Mouse (Mus musculus) cerebellum, postnatal 25 days (tissue): ENCODE results near the gene Osbpl8.
"Not testable (repeated sequence)": the region's sequence is repeated elsewhere in the genome, so short reads cannot be mapped to it uniquely, and the experiment has no call there.

Experiments
- DNase-seq, 2 experiments: peaks; one replicate each; pipeline ENCODE4 v3.0.0; 2021; ENCODE audit warnings: mixed read lengths in 2 of 2

The Osbpl8 gene

DNA sequence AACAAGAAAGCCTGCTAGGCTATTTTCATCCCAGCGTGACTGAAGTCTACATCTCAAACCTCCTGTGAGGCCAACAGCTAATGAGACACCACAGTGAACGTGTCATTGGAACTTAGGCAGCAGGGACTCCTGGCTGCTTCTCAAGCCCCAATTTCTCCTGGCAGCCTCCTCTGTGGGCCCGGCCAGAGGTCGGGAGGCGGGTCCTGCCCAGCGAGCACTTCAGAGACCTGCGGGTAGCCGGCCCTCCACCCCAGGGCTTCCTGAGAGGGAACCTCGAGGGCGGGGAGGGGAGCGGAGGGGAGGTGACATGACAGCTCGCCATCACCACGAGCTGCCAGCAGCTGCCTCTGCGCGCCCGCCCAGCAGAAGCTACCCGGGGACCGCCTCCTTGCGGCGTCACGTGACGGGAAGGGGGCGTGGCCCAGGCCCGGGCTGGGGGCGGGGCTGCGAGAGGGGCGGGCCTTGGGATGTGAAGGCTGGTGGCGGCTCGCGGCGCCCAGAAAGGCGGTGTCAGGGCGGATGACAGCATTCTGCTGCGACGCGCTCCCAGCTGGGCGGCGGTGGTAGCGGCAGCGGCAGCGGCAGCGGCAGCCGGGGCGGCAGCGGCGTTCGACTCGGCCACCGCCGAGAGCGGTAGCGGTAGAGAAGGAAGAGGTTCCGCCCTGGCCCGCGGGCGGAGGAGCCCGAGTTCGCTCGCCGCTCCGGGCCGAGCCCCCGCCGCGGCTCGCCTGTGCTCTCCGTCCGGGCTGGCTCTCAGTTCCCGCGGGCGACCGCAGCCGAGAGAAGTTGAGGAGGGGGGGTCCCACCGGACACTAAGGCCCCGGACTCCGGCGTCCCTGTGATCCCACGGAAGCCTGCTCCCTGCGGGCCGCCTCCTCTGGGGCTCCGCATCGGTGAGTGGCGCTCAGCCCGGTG is at the start of gene Osbpl8:
Gene Osbpl8 (plus strand): TSS at position 449 of the 915 bp plus-strand sequence.
- peak; percentile 100 for DNase-seq

DNA sequence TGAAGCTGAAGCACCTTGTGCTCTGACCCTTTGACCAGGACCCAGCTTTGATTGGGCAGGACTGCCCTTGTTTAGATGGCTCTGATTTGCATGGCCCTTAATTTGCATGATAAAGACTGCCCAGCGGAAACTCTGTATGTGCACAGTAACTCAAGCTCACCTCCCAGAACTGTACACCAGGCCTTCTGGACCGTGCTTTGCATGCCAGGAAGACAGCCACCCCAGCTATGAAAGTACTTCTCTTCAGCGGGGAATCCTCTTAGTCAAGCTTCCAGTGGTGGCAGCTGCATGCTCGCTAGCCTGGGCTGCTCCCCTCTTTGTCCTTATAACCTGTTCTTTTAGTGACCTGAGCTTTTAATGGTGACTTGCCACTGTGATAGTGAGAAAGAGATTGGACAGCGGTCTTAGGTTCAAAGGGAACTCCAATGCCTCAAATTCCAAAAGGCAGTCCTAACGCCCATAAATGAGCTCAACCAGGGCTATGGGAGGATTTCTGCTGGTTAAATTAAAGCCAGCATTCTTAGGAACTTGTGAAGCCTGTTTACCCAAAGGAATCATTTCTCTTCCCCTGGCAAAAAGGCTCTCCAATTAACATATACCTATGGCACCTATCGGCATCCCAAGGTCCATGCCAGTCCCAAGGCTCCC is 47.2 kb upstream of the Osbpl8 start:
- no peak for DNase-seq

DNA sequence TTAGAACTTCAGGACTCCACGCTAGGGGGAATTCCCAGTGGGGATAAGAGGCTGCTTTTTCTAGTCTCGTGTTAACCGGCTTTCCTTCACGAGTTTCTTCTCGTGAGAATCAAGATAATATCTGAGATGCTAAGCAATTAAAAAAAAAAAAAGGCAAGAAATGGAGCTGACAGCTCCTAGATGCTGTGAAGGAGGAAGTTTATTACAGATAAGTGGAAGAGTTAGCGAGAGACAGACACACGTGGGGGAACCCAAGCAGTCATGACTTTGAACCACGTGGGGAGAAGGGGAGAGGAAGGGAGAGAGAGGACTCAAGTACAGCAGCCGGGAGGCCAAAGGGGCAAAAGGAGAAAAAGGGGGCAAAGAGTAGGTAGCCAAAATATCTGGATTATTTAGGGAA is 46.3 kb upstream of the Osbpl8 start:
- DNase-seq, result no peak

DNA sequence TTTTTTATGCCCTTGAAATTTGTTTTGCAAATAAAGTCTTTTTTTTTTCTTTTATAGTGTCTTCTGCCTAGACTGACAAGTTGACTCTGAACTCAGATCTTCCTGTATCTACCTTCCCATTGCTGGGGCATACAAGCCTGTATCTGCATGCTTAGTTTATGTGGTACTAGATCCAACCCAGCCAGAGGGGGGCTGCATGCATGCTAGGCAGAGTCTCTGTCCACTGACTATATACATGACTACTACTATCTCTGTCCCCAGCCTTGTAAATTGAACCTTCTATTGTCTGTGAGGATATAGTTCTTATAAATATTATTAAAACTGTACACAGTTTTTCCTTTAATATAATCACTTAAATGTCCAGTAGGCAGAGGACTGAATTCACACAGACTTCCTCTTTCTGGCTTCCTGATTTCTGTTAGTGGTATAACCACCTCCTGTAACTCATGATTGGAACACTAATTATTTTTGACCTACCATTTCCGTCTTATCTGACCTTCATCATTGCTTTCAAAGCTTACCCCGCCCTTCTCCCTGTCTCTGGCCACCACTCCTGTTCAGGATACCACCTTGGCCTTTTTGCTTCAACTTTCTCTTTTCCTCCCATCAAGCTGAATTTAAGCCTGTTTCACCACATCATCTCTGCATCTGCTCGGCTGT is 45.4 kb upstream of the Osbpl8 start:
- no peak for DNase-seq

DNA sequence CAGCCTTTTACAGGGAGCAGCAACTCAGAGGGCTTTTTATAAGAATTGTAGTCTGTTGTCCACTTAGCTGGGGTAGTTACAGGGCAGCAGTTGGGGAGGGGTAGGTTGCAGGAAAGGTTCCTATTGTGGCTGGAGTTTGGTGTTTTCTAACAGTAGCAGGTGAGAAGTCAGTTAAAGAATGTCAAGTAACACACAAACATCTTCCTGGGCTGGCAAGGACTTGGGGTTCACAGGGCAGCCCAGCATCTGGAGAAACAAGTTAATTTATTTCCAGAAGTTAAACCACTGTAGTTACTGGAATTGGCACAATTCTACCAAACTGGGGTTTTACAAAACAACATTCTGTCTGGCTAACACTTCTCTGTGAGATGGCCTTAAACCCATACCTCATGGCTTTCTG is 44.8 kb upstream of the Osbpl8 start:
- DNase-seq, result no peak

DNA sequence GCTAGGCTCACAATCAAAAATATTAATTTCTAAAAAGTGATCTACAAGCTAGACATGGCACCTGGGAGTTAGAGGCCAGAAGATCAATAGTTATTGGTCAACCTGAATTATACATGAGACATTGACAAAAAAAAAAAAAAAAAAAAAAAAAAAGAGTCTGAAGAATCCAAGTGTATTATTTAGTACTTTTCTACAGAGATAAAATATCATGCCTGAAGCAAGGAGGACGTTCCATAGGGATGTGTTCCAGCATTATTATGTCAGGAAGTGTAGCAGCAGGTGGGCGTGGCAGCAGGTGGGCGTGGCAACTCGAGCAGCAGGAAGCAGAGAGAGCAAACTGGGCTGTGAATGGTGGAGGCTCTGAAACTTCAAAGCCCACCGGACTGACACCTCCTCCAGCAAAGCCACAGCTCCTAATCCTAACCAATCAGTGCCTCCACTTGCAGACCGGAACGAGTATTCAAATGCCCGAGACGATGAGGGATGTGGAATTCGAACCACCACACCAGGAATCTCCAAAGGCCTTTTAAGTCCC is 41.6 kb upstream of the Osbpl8 start:
- DNase-seq, result no peak

DNA sequence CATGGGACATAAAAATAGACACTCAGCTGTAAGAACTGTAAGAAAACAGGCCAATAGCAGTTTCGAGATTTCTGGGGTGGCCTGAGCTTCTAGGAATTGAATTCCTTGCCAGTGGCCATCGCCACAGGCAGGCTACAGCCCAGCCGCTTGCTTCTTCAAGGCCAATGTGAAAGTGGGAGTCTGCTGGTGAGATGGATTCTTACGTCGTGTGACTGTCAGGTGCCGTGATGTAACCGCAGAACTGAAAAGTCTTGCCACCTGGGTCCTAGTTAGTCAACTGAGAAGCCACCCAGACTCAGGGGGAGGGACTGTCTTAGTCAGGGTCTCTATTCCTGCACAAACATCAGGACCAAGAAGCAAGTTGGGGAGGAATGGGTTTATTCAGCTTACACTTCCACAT is 40.4 kb upstream of the Osbpl8 start:
- DNase-seq, result no peak

DNA sequence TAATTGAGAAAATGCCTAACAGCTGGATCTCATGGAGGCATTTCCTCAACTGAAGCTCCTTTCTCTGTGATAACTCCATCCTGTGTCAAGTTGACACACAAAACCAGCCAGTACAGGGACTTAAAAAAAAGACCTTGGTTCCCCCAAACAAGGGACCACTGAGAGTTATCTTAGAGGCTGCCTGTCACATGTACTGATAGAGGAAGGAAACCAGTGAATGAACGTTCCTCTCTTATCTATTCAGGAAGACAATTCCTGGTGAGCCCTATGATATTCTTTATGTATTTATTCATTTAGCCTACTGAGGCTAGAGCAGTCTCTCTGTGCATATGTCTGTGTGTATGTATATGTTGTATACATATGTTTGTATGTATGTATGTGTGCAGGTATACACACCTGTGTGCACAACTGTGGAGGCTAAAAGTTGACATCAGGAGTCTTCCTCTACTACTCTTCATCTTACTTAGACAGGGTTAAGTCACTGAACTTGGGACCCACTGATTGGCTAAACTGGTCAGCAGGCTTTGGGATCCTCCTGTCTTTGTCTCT is 39.7 kb upstream of the Osbpl8 start:
- no peak for DNase-seq

DNA sequence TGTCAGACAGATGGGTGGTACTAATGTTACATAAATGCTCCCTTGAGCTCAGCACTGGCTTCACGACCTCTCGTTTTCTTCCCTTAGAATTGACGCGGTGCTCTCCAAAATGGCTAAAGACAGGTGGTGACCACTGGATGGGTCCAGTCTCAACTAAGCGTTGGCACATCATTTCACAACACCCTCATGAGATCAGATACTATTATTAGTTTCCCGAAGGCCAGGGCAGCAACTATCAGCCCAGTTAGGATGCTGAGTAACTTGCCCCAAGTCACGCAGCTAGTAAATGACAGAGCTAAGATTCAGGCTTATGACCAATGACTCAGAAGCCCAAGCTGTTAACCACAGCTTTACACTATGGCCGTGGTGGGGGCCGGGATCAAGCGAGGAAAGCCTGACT is 37.2 kb upstream of the Osbpl8 start:
- DNase-seq, result no peak

DNA sequence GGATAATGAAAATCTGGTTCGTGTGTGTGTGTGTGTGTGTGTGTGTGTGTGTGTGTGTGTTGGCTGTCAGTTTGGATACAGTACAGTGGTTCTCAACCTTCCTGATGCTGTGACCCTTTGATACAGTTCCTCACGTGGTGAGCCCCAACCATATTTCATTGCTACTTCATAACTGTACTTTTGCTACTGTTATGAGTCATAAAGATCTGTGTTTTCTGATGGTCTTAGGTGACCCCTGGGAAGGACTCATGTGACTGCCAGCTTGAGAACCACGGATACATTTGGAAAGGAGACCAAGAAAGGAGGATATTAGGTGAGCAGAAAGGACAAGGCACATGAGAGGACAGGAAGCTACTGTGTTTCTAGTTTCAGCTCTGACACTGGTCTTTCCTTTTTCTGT is 36.1 kb upstream of the Osbpl8 start:
- DNase-seq, result no peak

DNA sequence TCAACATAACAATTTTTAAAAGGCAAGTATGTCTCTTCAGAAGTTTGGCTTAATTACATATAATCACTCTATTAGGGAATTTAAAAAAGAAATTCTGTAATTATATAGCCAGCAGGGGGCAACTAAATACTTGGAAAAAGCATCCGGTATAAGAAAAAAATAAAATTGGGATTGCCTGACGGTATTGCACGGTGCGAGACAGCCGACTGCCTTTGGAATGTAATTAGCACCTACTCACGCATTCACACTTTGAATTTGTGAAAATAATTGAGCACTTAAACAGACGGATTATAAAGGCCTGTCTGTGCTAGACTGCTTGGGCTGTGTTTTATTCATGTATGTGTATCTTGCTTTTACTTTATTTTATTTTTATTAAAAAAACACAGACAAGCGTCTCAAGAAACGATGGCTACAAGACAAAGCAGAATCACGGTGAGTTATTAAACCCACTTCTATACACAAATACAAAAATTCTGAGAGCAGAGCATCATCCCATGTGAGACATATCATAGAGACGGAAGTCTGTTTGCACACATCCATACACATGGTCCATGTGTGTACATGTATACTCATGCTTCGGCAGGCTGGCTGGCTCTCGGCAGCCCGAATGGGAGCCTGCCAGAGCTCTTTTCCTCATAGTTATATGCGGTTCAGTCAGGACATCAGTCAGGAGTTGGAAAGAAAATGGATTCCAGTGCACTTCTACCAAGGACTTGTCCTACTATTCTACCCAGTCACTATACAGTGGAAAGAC is 34.5 kb upstream of the Osbpl8 start:
- DNase-seq, result no peak

DNA sequence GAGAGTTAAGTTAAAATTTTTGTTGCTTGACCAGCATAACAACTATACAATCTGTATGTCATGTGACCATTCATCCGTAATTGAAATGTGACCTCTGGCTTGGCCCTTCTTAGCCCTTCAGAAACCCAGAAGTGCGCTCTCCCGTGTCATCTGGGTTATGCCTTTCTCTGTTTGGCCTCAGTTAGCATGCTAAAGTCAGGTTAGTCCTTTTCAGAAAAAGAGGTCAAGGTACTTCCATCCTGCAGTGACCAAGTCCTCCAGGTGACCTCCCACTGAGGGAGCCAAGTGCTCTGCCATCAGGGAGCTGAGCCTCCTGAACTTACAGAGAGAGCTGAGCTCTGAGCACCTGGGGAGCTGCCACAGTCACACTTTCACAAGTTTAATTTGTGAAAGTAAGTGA is 33.7 kb upstream of the Osbpl8 start:
- no peak for DNase-seq

DNA sequence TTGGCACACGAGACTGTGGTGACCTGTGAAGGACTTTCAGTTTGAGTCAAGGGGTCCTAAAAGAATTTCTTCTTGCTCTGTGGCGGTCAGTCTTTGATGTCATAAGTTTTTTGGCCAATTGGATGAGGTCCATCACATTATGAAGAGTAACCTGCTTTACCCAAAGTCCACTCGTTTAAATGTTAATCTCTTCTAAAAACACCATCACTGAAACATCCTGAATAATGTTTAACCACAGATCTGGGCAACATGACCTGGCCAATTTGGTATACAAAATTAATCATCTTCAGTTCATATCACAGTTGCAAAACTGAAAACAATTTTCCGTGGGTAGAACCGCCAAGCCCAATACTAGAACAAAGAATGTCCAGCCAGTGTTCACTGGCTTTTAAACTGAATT is 31.3 kb upstream of the Osbpl8 start:
- no peak for DNase-seq

DNA sequence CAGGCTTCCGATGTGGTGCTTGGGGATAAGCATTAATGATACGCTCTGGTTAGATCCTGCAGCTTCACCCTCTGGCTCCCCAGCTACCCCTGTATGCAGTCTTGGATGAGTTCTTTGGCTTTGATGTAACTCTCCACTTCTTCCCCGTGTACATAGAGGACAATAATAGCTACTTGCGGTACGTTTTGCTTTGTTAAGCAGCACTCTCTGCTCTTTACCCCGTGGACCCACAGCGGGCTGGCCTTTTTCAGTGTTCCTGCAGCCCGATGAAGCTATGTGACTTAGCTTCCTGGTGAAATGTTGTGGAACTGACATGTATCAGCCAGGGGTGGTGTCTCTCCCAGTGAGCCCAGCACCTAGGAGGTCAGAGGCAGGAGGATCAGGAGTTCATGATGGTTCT is 30.6 kb upstream of the Osbpl8 start:
- no peak for DNase-seq

DNA sequence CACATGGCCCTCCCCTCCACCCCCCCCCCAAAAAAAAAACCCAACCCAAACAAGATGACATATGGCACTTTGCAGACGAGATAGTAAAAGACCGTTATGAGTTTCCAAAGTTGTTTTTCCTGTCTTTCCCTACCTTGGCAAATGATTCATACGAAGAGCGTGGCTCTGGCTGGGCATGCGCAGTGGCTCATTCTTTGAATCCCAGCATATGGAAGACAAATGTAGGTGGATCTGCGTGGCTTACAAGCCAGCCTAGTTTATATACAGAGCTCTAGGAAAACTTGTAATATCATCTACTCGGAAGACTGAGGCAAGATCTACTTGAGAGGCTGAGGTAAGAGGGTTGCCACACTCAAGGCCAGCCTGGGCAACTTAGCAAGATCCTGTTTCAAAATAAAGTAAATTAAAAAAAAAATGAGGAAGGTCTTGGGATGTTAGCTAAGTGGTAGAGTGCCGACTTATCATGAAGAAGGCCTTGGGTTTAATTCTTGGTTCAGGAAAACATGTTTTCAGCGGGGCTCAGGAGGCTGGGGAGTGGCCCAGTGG is 30.1 kb upstream of the Osbpl8 start:
- no peak for DNase-seq

DNA sequence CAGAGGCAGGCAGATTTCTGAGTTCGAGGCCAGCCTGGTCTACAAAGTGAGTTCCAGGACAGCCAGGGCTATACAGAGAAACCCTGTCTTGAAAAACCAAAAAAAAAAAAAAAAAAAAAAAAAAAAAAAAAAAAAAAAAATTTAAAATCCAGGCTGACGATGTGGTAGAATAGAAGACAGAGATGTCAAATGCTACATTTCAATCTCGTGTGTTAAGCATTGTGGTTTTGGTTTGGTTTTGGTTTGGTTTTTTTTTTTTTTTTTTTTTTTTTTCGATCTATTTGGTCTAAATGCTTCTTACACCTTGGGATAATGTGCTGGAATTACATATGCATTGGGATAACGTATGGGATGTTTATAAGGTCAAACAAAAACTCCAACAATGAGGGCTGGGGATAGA is 28.2 kb upstream of the Osbpl8 start:
- DNase-seq, result not testable (repeated sequence)

DNA sequence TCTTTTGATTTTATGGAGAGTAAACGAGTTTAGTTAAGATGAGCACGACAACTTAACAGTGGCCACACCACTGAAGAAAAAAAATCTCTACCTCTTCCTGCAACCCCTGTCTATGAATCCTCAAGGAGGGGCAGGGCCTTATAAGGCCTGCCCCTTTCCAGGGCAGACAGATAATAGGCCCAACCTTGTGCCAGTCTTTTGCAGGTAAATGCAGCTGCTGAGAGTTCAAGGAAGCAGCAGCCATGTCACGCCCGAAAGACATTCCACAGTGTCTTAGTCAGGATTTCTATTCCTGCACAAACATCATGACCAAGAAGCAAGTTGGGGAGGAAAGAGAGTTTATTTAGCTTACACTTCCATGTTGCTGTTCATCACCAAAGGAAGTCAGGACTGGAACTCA is 26.6 kb upstream of the Osbpl8 start:
- DNase-seq, result no peak

DNA sequence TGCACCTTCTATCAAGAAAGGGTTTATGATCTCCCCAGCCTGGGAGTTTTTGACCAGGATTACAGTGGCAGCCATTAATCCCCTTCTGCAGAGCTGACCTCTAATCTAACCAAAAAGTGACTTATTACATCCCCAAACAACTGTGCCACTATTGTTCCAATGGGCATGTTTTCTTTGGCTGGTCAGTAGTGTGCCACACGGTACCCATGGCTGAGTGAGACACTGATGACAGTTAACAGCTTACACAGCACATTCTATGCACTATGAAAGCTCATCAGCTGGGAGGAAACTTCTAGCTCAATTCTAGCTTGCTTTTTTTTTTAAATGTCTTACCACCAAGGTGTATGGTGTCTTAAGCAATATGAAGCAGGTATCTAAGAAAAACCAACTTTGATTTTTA is 25.4 kb upstream of the Osbpl8 start:
- no peak for DNase-seq

DNA sequence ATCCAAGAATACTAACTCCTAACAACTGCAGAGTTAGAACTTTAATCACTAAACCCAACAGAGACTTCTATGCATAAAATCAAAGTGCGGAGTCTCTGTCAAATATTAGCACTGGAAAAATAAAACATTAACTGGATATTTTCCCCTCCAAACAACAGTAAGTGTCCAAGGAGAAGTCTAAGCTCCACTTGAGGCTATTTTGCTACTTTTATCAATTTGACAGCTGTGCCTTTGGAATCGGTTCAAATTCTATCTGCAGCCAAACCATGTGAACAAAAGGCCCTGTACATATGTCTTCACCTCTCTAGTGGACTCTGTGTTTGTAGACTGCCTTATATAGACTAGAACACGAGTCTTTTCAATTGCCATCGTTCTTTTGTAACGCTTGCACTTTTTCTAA is 24.7 kb upstream of the Osbpl8 start:
- no peak for DNase-seq

DNA sequence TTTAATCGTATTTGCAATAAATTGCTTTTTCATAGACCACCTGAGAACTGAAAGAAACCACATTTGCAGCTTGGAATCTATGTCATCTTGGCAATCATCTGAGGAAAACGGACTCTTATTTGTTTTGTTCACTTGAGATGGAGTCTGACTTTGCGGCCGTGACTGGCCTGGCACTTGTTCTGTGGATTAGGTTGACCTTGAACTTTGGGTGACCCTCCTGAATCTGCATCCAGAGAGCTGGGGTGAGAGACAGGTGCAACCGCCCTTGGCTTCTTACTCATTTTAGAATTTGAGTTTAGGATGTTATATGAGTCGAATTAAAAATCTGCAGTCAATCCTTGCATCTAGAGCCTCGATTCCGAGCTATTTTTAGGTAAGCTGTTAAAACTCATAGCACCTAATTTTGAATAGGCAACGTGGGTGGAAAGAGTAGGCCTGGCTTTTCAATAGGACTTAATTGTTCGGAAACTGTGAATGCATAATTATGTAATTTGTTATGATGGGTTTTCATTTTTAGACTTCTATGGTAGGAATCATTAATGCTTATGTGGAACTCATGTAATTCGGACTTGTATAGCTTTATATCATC is 20.1 kb upstream of the Osbpl8 start:
- DNase-seq, result no peak

DNA sequence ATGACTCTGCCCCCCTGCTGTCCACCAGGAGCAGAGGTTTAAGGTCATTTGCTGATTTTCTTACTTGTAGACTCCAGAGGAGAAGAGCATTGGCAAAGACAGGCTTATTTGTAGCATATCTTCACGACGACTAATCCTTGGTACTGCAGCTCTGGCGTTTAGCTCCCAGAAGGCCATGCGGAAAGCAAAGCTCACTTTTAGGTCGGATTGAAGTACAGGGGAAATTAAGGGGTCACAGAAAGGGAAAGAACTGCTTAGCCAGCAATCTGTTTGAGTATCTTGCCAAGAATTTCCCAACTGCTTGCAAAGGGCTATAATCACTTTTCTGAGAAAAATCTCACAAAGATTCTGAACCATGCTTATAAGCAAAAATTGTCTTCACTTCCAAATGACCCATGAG is 14.8 kb upstream of the Osbpl8 start:
- no peak for DNase-seq

DNA sequence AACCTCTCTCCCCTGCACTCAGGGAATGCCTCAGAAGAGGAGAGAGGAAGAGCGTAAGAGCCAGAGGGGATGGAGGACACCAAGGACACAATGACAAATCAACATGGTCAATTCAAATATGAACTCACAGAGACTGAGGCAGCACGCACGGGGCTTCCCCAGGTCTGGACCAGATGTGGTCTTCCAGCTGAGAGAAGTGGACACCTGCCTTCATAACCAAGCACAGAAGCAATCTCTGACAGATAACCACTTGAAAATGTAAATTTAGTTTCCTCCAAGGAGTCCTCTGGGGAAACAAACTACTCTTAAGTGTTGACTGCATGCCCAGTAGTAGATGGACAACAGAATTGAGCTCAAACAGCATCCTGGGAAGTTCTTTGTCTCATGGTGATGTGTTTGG is 9.5 kb upstream of the Osbpl8 start:
- DNase-seq, result no peak
